Mouse (Mus musculus) right cerebral cortex, postnatal 36 days (tissue): ENCODE data around the gene Slc38a9.

Experiments used
- DNase-seq, 2 experiments: peaks; one replicate each; pipeline ENCODE4 v3.0.0; 2022; ENCODE audit warnings: low spot score in 2 of 2, mixed read lengths in 1 of 2

Slc38a9 gene

DNA sequence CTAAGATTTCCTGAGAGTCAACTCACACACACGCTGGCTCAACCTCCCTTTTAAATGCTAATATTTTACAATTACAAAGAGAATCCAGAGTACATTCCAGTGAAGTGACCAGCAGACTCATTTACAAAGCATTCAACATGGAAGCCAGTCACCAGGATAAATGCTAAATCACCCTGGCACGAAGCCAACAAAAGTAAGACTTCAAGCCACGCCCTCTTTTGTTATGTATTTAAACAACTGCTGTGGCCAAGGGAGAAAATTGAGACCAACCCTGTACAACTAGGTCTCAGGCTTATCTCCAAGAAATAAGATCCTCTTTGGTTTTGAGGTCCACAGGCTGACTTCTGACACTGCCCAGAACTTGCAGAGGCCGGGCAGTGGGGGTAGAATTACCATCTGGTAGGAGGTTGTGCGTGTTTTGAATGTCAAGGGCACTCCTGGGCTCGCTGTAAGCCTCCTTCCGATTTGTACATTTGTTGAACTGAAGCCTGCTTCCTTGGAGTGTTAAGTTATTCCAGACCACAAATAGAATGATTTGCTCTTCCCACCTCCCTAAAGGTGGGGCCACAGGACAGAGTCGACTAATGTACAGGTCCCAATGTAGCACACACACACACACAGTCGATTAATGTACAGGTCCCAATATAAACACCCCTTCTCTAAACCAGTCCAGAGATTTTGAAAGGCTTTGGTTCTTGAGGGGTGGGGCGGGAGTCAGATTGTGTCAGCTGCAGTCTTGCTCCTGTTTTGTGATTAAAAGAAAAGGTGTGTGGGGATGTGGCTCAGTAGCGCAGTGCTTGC, 110.2 kb downstream of the Slc38a9 start:
- no peak for DNase-seq

- DNase-seq, result no peak
These were observed 111.1 kb downstream of the Slc38a9 start for GRCm38 (mm10) chr13:112771447-112772208.

DNA sequence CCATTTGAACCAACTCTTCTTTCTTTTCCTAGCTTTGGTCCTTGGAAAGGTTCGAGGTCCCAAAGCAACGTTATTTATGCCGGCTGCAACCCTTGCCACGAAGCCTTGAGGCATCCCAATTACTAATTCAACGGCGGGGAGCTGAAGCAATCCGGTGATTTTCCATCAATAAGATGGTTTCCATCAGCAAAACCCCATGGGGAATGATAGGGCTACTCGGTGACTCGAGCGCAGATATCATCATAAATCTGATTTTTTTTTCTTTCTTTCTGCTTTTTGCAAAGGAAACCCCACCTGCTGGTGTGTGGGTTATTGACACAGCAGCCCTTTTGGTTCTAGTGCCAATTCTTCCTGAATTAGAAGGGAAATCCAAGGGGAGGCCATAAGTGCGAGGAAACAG, 111.7 kb downstream of the Slc38a9 start:
- no peak for DNase-seq

- DNase-seq, result no peak
These were observed 112.3 kb downstream of the Slc38a9 start for GRCm38 (mm10) chr13:112772861-112773260.

GRCm38 (mm10) chr13:112773991-112774675, 113.6 kb downstream of the Slc38a9 start:
- DNase-seq, result no peak

GRCm38 (mm10) chr13:112775856-112776255, 115.3 kb downstream of the Slc38a9 start:
- DNase-seq, result no peak

DNA sequence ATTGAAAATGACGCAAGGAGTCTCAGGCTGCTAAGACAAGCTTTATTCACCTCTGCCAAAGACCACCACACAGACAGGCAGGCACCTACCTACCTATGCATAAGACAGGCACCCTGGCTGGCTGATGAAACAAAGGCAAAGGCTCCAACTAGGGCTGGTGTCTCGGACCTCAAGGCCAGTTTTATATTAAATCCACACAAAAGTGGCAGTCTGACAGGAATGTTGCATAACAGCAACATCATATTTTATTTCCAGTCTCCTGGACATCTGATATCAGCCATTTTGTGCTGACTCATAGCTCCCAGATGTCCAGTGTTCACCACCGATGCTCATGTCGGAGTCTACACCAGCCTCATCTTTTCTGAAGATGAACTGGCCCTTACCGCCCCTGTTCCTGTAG, 117.9 kb downstream of the Slc38a9 start:
- no peak for DNase-seq

DNA sequence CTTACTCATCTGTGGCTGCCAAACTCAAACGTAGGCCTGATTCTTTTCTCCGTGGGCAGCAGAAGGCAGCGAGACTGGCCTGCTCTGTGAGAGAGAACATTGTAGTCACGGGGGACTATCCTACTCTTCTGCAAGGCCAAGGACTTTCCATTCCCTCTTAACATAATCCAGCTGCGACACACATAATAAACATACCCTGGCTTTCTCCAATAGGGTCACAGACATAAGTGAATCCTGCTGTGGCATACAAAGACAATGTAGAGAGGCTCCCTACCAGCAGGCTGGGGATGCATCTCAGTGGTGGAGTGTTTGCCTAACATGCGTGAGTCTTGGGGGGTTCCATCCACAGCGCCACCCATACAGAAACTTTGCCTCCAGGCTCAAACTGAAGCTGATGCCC, 124.8 kb downstream of the Slc38a9 start:
- DNase-seq, result no peak

DNA sequence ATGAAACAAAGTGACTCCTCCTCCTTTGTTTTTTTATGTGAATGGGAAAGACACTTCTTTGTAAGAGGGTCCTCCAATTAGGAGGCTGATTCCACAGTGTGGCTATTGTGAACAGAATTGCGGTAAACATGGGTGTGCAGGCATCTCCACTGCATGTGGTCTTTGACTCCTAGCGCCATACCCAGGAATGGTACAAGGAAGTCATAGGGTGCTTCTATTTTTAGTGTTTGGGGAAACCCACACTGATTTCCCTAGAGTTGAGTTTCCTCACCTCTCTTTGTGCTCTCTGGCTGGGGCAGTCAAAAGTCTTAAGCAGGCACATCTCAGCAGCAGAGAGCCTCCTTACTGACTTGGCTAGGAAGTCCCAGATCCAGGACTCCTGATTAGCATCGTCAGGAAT, 125.6 kb downstream of the Slc38a9 start:
- no peak for DNase-seq

DNA sequence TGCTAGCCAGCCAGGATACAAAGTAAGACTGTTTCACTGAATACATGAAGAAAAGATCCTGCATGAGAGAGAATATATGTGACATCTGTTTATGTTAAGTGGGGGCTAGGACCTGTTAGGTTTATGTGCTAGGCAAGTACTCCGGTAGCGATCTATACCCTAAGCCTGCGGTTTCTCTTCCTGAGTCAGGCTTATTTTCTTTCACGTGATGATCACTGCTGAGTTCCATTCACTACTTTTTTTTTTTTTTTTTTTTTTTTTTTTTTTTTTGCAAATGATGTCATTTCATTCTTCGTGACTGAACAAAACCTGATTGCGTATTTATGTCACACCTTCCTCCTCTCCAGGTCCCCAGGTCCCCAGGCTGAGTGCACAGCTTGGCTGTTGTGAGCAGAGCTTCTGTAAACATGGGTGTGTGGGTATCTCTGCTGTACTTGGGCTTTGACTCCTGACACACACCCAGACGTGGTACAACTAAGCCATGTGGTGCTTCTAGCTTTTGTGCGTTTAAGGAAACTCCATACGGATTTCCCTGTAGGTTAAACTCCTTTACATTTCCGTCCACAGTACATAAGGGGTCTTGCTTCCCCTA, 126.5 kb downstream of the Slc38a9 start:
- DNase-seq, result no peak
